Mouse (Mus musculus) myocyte (in vitro differentiated cells): ENCODE data around the gene Drd3.

Experiments used
- MAX ChIP-seq: IDR thresholded peaks from one replicate; pipeline ENCODE4 v1.6.1; 2011; ENCODE audit warnings: low read depth, mild to moderate bottlenecking, control low read depth
- MYOG ChIP-seq, 3 experiments: IDR thresholded peaks; one replicate each; pipeline ENCODE4 v1.6.1; 2011; ENCODE audit warnings: control low read depth in 2 of 3, low read depth in 2 of 3, mild to moderate bottlenecking in 2 of 3; ENCODE audit not compliant: insufficient read length in 2 of 3, control insufficient read depth in 1 of 3, insufficient read depth in 1 of 3
- POLR2A ChIP-seq: IDR thresholded peaks from one replicate; pipeline ENCODE4 v1.6.1; 2011; ENCODE audit warnings: low read depth, mild to moderate bottlenecking, control low read depth, moderate library complexity; ENCODE audit not compliant: insufficient read length

DNA sequence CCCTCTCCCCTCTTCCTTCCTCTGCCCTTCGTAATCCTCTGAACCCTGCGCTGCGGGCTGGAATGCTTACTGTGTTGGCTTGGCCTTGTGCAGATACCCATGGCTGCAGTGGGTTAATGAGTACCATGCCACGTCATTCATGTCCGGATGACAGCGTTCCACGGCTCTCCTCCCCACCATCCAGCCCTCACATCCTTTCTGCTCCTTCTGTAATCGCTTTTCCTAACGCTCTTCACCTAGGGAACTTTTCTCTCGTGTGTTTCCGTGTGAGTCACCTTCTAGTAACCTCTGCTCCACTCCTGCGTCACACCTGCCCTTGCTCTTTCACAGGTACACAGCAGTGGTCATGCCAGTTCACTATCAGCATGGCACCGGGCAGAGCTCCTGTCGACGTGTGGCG lies 53.2 kb downstream of the Drd3 start:
- TF ChIP-seq MYOG (IDR thresholded peaks at IDR 0.05; ENCODE audit: control insufficient read depth in 1 of 3, insufficient read depth in 1 of 3, insufficient read length in 2 of 3, low read depth in 2 of 3) (no peak), MAX (no peak), POLR2A (no peak)
